Mouse (Mus musculus): ENCODE results near the gene Gm21974.
A peak's percentile ranks its signal among the peaks of the same experiment; 100 is the strongest.
"Not testable (repeated sequence)": the region's sequence is repeated elsewhere in the genome, so short reads cannot be mapped to it uniquely, and the experiment has no call there.

The Gm21974 gene

GRCm38 (mm10) chr7:127895442-127895841 lies at the start of gene Gm21974, which contains the start of gene Vkorc1:
Gene Gm21974 (minus strand): TSS chr7:127895454.
Gene Vkorc1 (minus strand): TSS chr7:127895617.
- DNase-seq, result peak; percentile 98

GRCm38 (mm10) chr7:127944614-127945013 lies 49.4 kb upstream of the Gm21974 start:
- DNase-seq, result peak; percentile 49

- not testable (repeated sequence) for DNase-seq
Measured at GRCm38 (mm10) chr7:127942097-127942496, 46.8 kb upstream of the Gm21974 start.

GRCm38 (mm10) chr7:127936216-127936884 lies 41.1 kb upstream of the Gm21974 start:
- DNase-seq, result no peak

GRCm38 (mm10) chr7:127935748-127936159 lies 40.5 kb upstream of the Gm21974 start:
- DNase-seq, result no peak

GRCm38 (mm10) chr7:127935028-127935722 lies 39.9 kb upstream of the Gm21974 start:
- peak; percentile 98 for DNase-seq

GRCm38 (mm10) chr7:127934075-127934474 lies 38.8 kb upstream of the Gm21974 start:
- no peak for DNase-seq

GRCm38 (mm10) chr7:127932273-127933031 lies 37.2 kb upstream of the Gm21974 start:
- DNase-seq, result peak; percentile 67

- DNase-seq, result peak; percentile 79
Measured at GRCm38 (mm10) chr7:127931351-127932135, 36.3 kb upstream of the Gm21974 start.

GRCm38 (mm10) chr7:127930636-127931035 lies 35.4 kb upstream of the Gm21974 start:
- no peak for DNase-seq

- DNase-seq, result peak; percentile 83
Measured at GRCm38 (mm10) chr7:127929923-127930322, 34.7 kb upstream of the Gm21974 start, which contains the start of gene Prss8. Gene Prss8 (minus strand): TSS chr7:127930104.

GRCm38 (mm10) chr7:127928596-127928995 lies 33.3 kb upstream of the Gm21974 start:
- peak; percentile 52 for DNase-seq

GRCm38 (mm10) chr7:127927726-127928125 lies 32.5 kb upstream of the Gm21974 start:
- no peak for DNase-seq

- DNase-seq, result no peak
Measured at GRCm38 (mm10) chr7:127926846-127927245, 31.6 kb upstream of the Gm21974 start.

- DNase-seq, result no peak
Measured at GRCm38 (mm10) chr7:127926066-127926465, 30.8 kb upstream of the Gm21974 start.

GRCm38 (mm10) chr7:127925252-127925651 lies 30.0 kb upstream of the Gm21974 start:
- DNase-seq, result peak; percentile 81

GRCm38 (mm10) chr7:127923714-127924113 lies 28.5 kb upstream of the Gm21974 start:
- DNase-seq, result no peak

- no peak for DNase-seq
Measured at GRCm38 (mm10) chr7:127922451-127923275, 27.4 kb upstream of the Gm21974 start.

- DNase-seq, result peak; percentile 57
Measured at GRCm38 (mm10) chr7:127921516-127921915, 26.3 kb upstream of the Gm21974 start.

- no peak for DNase-seq
Measured at GRCm38 (mm10) chr7:127919290-127919689, 24.0 kb upstream of the Gm21974 start.

GRCm38 (mm10) chr7:127918203-127918602 lies 22.9 kb upstream of the Gm21974 start:
- peak; percentile 61 for DNase-seq

GRCm38 (mm10) chr7:127915293-127915692 lies 20.0 kb upstream of the Gm21974 start:
- DNase-seq, result no peak

All from lung, postnatal 10 days (tissue).